Mouse (Mus musculus) C2C12 (cell line): ENCODE results near the gene Olfr139.

Experiments used
- CTCF ChIP-seq: IDR thresholded peaks from one replicate; pipeline ENCODE4 v1.5.1; 2011; ENCODE audit not compliant: control insufficient read depth, insufficient read depth, insufficient read length
- MAX ChIP-seq: IDR thresholded peaks from one replicate; pipeline ENCODE4 v1.6.1; 2011; ENCODE audit warnings: mild to moderate bottlenecking, control low read depth
- MYOG ChIP-seq: IDR thresholded peaks from one replicate; pipeline ENCODE4 v1.6.1; 2011; ENCODE audit not compliant: control insufficient read depth, insufficient read length; ENCODE audit errors: extremely low read depth
- USF1 ChIP-seq: IDR thresholded peaks from one replicate; pipeline ENCODE4 v1.6.1; 2011; ENCODE audit warnings: low read depth, mild to moderate bottlenecking, control low read depth, moderate library complexity

DNA sequence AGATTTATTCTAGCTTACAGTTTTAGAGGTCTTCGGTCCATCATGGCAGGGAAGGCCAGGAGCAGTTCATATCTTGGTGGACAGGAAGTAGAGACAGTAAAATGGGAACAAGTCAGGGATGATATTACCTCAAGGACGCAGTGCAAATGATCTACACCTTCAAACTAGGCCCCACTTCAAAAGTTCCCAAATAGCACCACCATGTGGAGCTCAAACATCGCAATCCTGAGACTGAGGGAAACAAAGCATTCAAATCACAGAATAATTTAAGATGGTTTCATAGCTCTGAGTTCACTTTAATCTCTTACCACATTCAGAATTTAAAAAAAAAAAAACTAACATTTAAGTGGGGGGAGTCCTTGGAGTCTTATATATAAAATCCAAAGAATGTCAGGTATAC is 5.0 kb downstream of the Olfr139 start:
- no peak for TF ChIP-seq MYOG
- TF ChIP-seq CTCF: no peak
- no peak for TF ChIP-seq USF1
- TF ChIP-seq MAX: no peak
